Mouse (Mus musculus): ENCODE measurements around the gene Gm28042. TPM values are rescaled to one million over a fixed set of nuclear protein-coding genes. Genes with fewer than 3 reads are reported as not detected.

The Gm28042 gene
- total RNA-seq, 2 experiments from 2014 or later, result 0.68 to 1.3 TPM

- peak; percentile 59 to 71 for DNase-seq
- intact Hi-C loops (cut with DNase I), result loop anchor here (1.0 to 5.0 kb wide), 2 partner anchors 41 to 224 kb away; partner anchors contain the start of gene Rpap1
Measured at GRCm38 (mm10) chr2:120011462-120012200, 15.7 kb upstream of the Gm28042 start.

GRCm38 (mm10) chr2:120012924-120013323 is 14.4 kb upstream of the Gm28042 start:
- intact Hi-C loops (cut with DNase I), result loop anchor here (5.0 kb wide), 1 partner anchor 226 kb away; the partner anchor contains the start of gene Rpap1
- DNase-seq, result no peak

GRCm38 (mm10) chr2:120013831-120014486 is 13.3 kb upstream of the Gm28042 start:
- no peak for DNase-seq
- intact Hi-C loops (cut with DNase I), result loop anchor here (5.0 kb wide), 1 partner anchor 227 kb away; the partner anchor contains the start of gene Rpap1

GRCm38 (mm10) chr2:120015882-120016281 is 11.4 kb upstream of the Gm28042 start:
- intact Hi-C loops (cut with DNase I), result no loop called here
- DNase-seq, result no peak

- intact Hi-C loops (cut with DNase I), result no loop called here
- no peak for DNase-seq
Measured at GRCm38 (mm10) chr2:120017599-120017998, 9.7 kb upstream of the Gm28042 start.

GRCm38 (mm10) chr2:120024337-120024736 is 3.0 kb upstream of the Gm28042 start:
- DNase-seq, result peak; percentile 47 to 48
- intact Hi-C loops (cut with DNase I), result no loop called here

- intact Hi-C loops (cut with DNase I), result loop anchor here (5.0 kb wide), 1 partner anchor 129 kb away; no protein-coding TSS in a partner anchor
- DNase-seq, result no peak
Measured at GRCm38 (mm10) chr2:120027950-120028331, 648 bp downstream of the Gm28042 start.

- DNase-seq, result no peak
- intact Hi-C loops (cut with DNase I), result no loop called here
Measured at GRCm38 (mm10) chr2:120030380-120030779, 3.1 kb downstream of the Gm28042 start.

GRCm38 (mm10) chr2:120032726-120033467 is 5.6 kb downstream of the Gm28042 start, which contains the start of gene Pla2g4b:
Gene Pla2g4b, plus strand, starts transcription at chr2:120033417.
- no peak for DNase-seq
- intact Hi-C loops (cut with DNase I), result no loop called here

GRCm38 (mm10) chr2:120033726-120034125 is 6.4 kb downstream of the Gm28042 start:
- no peak for DNase-seq

GRCm38 (mm10) chr2:120037744-120038143 is 10.5 kb downstream of the Gm28042 start:
- intact Hi-C loops (cut with DNase I), result no loop called here
- no peak for DNase-seq

More at GRCm38 (mm10) chr2:120033726-120034125, 6.4 kb downstream of the Gm28042 start:
- intact Hi-C loops (cut with DNase I), result no loop called here

GRCm38 (mm10) chr2:120040991-120041390 is 13.7 kb downstream of the Gm28042 start:
- intact Hi-C loops (cut with DNase I), result no loop called here
- DNase-seq, result no peak

- intact Hi-C loops (cut with DNase I), result no loop called here
Measured at GRCm38 (mm10) chr2:120044101-120044603, 16.9 kb downstream of the Gm28042 start.

GRCm38 (mm10) chr2:120044676-120045075 is 17.4 kb downstream of the Gm28042 start:
- intact Hi-C loops (cut with DNase I), result no loop called here
- DNase-seq, result no peak

More at GRCm38 (mm10) chr2:120044101-120044603, 16.9 kb downstream of the Gm28042 start:
- no peak for DNase-seq

- intact Hi-C loops (cut with DNase I), result no loop called here
- DNase-seq, result no peak
Measured at GRCm38 (mm10) chr2:120046486-120047310, 19.4 kb downstream of the Gm28042 start.

- intact Hi-C loops (cut with DNase I), result no loop called here
Measured at GRCm38 (mm10) chr2:120048173-120048572, 20.9 kb downstream of the Gm28042 start.

GRCm38 (mm10) chr2:120049632-120050274 is 22.5 kb downstream of the Gm28042 start:
- peak; percentile 46 to 51 for DNase-seq
- intact Hi-C loops (cut with DNase I), result loop anchor here (2.0 kb wide), 1 partner anchor 27 kb away; no protein-coding TSS in a partner anchor

More at GRCm38 (mm10) chr2:120048173-120048572, 20.9 kb downstream of the Gm28042 start:
- no peak for DNase-seq

GRCm38 (mm10) chr2:120051405-120051804 is 24.1 kb downstream of the Gm28042 start:
- intact Hi-C loops (cut with DNase I), result loop anchor here (2.0 kb wide), 1 partner anchor 25 kb away; no protein-coding TSS in a partner anchor
- DNase-seq, result no peak
